Mouse (Mus musculus) brain, adult 2 months (tissue): ENCODE results near the gene Acot6.

ENCODE experiments used
- DNase-seq: peaks from one replicate; pipeline ENCODE4 v3.0.0; 2011; ENCODE audit warnings: low read depth, low spot score

Acot6 gene

DNA sequence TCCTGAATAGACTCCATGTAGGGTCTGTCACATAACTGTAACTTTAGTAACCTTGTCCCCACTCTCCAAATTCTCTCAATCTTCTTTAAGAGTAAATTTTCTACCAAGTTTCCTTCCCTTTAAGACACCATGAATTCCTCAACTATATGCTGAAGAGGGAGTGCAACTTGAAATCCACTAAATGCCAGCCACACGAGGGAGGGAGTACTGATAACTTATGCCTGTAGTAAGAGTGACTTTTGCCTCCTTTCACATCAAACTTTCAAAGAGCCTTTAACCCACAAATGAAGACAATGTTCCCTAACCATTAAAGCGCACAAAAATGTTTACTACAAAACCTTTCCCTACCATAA is 1.0 kb downstream of the Acot6 start:
- DNase-seq: no peak

- DNase-seq: no peak
Measured at GRCm38 (mm10) chr12:84107012-84107411, 6.6 kb downstream of the Acot6 start.

- DNase-seq: no peak
Measured at GRCm38 (mm10) chr12:84107692-84108091, 7.2 kb downstream of the Acot6 start.

DNA sequence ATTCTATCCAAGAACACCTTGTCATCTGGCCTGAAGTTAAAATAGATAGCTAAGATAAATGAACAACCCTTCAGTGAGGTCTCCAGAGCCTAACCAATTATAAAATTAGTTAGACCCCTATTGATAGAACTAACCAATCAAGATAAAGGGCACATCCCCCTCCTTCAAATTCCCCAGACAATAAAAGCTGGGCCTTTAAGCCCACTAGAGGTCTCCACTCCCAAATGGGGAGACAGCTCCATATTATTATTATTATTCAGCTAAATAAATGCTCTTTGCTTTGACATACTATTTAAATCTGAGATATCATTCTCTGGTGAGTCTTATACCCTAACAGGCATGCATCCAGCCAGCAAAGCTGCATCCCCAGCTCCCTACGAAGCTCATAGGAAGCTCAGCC is 9.5 kb downstream of the Acot6 start:
- DNase-seq: no peak

GRCm38 (mm10) chr12:84110814-84111213 is 10.4 kb downstream of the Acot6 start:
- DNase-seq: no peak

DNA sequence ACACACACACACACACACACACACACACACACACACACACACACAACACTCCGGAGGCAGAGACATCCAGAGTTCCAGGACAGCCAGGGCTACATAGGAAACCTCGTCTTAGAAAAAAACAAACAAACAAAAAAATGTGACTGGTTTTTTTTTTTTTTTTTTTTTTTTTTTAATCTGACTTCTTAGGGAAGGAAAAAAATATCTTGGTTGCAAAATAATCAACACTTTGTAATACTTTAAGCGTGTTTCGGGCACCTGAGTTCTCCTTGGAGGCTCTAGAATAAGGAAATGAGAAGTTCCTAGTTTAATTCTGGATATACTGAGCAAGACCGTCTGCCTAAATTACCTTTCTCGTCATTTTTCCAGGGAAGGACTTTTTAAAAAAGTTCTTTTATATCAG is 13.2 kb downstream of the Acot6 start:
- DNase-seq: no peak

- peak; percentile 97 for DNase-seq
Measured at GRCm38 (mm10) chr12:84114153-84114994, 13.9 kb downstream of the Acot6 start, which contains the start of gene Dnal1. Gene Dnal1, plus strand, starts transcription at chr12:84114366.

GRCm38 (mm10) chr12:84119584-84119983 is 19.1 kb downstream of the Acot6 start:
- no peak for DNase-seq

- DNase-seq: no peak
Measured at GRCm38 (mm10) chr12:84125892-84126291, 25.4 kb downstream of the Acot6 start.

- no peak for DNase-seq
Measured at GRCm38 (mm10) chr12:84126899-84127298, 26.4 kb downstream of the Acot6 start.

DNA sequence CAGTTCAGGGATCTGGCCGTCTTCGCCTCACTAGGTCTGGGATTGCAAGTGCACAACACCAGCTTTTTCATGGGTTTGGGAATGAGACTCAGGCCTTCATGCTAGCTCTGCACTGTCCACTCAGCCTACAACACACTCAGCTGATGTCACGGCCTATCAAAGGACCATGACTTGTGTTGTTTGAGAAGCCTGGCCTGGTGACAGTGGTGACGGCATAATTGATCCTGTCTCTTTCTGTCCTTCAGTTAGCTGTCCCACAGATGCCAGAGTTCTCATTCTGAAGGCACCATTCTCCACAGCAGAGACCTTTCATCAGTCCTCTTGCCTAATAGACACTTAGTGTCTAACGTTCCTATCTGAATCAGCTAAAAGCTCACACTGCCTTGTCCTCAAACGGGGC is 28.1 kb downstream of the Acot6 start:
- DNase-seq: peak; percentile 89

DNA sequence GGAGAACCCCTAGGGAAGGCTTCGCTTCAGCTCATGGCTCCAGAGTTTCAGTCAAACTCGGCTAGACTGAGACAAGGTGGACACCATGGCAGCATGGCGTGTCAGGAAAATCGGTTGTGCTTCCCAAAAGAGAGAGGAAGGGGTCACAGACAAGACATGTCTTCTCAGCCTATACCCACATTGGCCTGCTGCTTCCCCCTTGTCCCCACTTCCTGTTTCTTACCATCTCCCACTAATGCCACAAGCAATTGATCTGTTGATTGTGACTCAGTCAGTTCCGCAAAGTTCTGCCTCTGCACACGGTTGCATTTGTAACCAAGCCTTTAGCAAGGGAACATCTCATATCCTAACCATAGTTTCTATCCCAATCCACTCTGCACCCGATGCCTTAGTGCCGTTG is 29.5 kb downstream of the Acot6 start:
- DNase-seq: no peak

DNA sequence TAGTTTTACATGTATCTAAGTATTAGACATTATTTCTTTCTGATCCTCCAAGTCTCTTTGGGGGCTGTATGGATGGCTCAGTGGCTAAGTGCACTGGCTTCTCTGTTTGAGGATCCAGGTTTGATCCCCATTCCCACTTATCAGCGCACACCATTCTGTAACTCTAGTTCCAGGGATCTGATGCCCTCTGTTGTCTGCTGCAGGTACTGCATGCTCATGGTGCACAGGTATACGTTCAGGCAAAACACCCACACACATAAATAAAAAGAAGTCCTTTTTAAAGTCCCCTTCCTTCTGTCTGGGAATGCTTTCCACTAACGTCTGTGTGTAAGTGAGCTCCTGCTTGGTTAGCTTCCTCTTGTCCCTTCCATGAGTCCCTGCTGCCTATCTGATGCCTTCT is 31.8 kb downstream of the Acot6 start:
- DNase-seq: no peak

DNA sequence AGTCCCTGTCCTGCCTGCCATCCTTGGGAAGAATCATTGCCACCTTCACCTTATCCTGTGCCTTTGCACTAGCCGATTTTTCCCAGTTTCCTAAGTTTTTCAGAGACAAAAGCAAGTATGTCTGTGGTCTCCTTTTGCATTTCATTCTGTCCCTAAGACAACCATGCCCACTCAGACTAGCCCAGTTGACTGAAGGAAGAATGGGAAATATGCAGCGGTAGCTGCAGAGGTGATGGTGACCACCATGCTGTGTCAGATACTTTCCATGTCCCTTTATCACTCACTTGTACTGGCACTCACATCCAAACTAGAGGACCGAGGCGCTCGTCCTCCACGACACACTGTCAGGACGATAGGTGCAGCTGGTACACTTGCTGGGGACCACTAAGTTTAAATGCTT is 36.7 kb downstream of the Acot6 start:
- DNase-seq: no peak

- no peak for DNase-seq
Measured at GRCm38 (mm10) chr12:84140135-84140534, 39.7 kb downstream of the Acot6 start.

DNA sequence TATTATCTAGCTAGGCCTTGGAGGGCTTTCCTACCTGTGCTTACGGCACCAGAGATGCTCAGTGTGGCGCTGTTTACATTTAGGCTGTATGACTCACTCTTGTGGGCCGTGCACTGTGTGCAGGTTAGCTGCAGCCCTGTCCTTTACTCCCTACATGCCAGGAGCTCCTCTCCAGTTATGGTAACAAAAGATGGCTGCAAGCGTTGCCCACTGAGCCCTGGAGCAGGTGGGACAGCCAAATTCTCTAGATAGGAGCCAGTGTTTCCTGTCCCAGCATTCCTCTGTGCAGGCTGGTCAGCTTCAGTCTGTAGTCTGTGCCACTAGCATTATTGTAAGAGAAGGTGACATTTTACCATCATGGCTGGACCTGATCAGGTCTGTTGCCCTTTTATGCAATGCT is 40.8 kb downstream of the Acot6 start:
- DNase-seq: no peak

- DNase-seq: no peak
Measured at GRCm38 (mm10) chr12:84142281-84143050, 42.0 kb downstream of the Acot6 start.

GRCm38 (mm10) chr12:84147954-84148621 is 47.6 kb downstream of the Acot6 start, which contains the start of gene Pnma1:
Gene Pnma1, minus strand, starts transcription at chr12:84148489.
- DNase-seq: peak; percentile 92

DNA sequence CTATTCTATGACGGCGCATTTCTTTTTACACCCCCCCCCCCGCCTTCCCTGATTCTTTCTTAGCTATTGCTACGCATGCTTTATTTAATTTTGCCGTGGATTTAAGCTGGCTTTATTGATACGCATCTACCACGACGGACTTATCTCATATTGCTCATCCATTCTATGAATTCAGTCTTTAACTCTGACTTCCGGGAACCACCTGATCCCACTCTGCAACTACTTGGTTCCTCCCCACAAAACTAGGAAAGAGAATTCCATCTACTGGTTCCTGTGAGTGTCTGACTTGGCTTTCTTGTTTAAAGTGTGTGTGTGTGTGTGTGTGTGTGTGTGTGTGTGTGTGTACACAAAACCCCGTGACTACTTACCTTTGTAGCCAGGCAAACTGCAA is 48.2 kb downstream of the Acot6 start:
- no peak for DNase-seq

GRCm38 (mm10) chr12:84149971-84150370 is 49.5 kb downstream of the Acot6 start:
- DNase-seq: peak; percentile 31

DNA sequence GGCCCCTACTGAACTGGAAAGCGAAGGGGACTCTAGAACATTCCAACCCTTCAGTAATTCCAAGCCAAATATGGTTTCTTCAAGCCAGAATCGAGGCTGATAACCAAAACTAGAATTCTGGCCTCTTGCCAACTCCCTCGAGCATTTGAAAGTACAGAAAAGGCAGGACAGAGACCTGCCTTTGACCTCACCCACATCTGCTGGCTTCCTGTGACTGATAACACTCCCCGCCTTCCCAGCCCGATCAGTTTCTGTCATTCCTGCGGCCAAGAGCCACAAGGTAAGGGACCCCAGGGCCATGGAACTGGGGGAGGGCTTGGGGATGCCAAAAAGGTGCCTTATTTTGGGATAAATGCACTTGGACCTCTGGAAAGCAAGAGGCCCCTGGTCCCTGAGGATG is 50.5 kb downstream of the Acot6 start:
- no peak for DNase-seq

GRCm38 (mm10) chr12:84151911-84152310 is 51.5 kb downstream of the Acot6 start:
- DNase-seq: no peak
